Mouse (Mus musculus) heart, embryonic 13.5 days (tissue): ENCODE data around the gene Trpm5. TPM values are rescaled to one million over a fixed set of nuclear protein-coding genes. Genes with fewer than 3 reads are reported as not detected.

Experiments used
- ATAC-seq: fragments of 200-750 bp; cut with Nextera tagmentation; 2 replicates; pipeline ENCODE4 v1.8.0; 2017; ENCODE audit warnings: moderate TSS enrichment; ENCODE audit not compliant: insufficient number of reproducible peaks, low FRiP score, low TSS enrichment; ENCODE audit errors: extremely low read depth
- H3K27ac ChIP-seq: fragments of 300-500 bp; sonication (generic); replicated peaks from 2 replicates; pipeline ENCODE4 v1.5.1; 2015; ENCODE audit warnings: moderate library complexity, mild to moderate bottlenecking, inconsistent platforms
- H3K27me3 ChIP-seq: fragments of 300-500 bp; sonication (generic); replicated peaks from 2 replicates; pipeline ENCODE4 v1.6.1; 2015; ENCODE audit warnings: mild to moderate bottlenecking, inconsistent platforms
- H3K36me3 ChIP-seq: fragments of 300-500 bp; sonication (generic); 2 replicates; pipeline ENCODE4 v1.6.1; 2015; ENCODE audit warnings: mild to moderate bottlenecking, inconsistent platforms
- H3K4me1 ChIP-seq: fragments of 300-500 bp; sonication (generic); 2 replicates; pipeline ENCODE4 v1.6.1; 2015; ENCODE audit warnings: inconsistent platforms
- H3K4me2 ChIP-seq: fragments of 300-500 bp; sonication (generic); 2 replicates; pipeline ENCODE4 v1.6.1; 2015; ENCODE audit warnings: inconsistent platforms, mild to moderate bottlenecking, moderate library complexity
- H3K4me3 ChIP-seq: fragments of 300-500 bp; sonication (generic); 2 replicates; pipeline ENCODE4 v1.5.1; 2015; ENCODE audit warnings: moderate library complexity, mild to moderate bottlenecking, inconsistent platforms
- H3K9ac ChIP-seq: fragments of 300-500 bp; sonication (generic); 2 replicates; pipeline ENCODE4 v1.6.1; 2015; ENCODE audit warnings: inconsistent platforms, mild to moderate bottlenecking, moderate library complexity
- H3K9me3 ChIP-seq: fragments of 300-500 bp; sonication (generic); 2 replicates; pipeline ENCODE4 v1.6.1; 2016; ENCODE audit warnings: inconsistent platforms
- WGBS: fragments of 180-500 bp; shearing (Covaris S2); methylation state at CpG from one replicate; pipeline ENCODE4 v1.1.7; 2015; ENCODE audit warnings: mixed read lengths; 5-methylcytosine and 5-hydroxymethylcytosine counted together
- polyA plus RNA-seq: library from polyadenylated mRNA; unstranded; fragments of >200 nt; fragmentation: Nextera tagmentation; extraction: Ambion mirVana; gene quantifications from 2 replicates; pipeline ENCODE4 v1.2.1, GENCODE M21; 2015

The Trpm5 gene
- polyA plus RNA-seq, 1 experiment from 2014 or later: 4.4 TPM

GRCm38 (mm10) chr7:143070506-143071070, 23.9 kb downstream of the Trpm5 start:
- no peaks in the 10 kb centered on the region for H3K27me3 ChIP-seq
- peak overlapping the region; percentile 90 for H3K27ac ChIP-seq
- no peak for ATAC-seq
- H3K4me1 ChIP-seq: peaks cover 26% of the 10 kb centered on the region
- H3K36me3 ChIP-seq: peaks cover 42% of the 10 kb centered on the region
- peak overlapping the region; percentile 96 for H3K9ac ChIP-seq
- H3K4me3 ChIP-seq: peak overlapping the region; percentile 84
- H3K9me3 ChIP-seq: no peaks in the 10 kb centered on the region
- peak overlapping the region; percentile 98 for H3K4me2 ChIP-seq
- WGBS: 85% methylated on average over 10 of the region's 10 CpGs

- Histone ChIP-seq H3K27me3 (no peaks in the 10 kb centered on the region), H3K4me2 (peak overlapping the region; percentile 98), H3K9ac (peak overlapping the region; percentile 96), H3K4me1 (peaks cover 26% of the 10 kb centered on the region), H3K27ac (peak overlapping the region; percentile 90), H3K36me3 (peaks cover 49% of the 10 kb centered on the region), H3K4me3 (peak overlapping the region; percentile 84), H3K9me3 (no peaks in the 10 kb centered on the region)
- 10% methylated on average over 30 of the region's 30 CpGs for WGBS
- ATAC-seq: no peak
Observed at GRCm38 (mm10) chr7:143069751-143070400, 24.6 kb downstream of the Trpm5 start.

- H3K27me3 ChIP-seq: no peaks in the 10 kb centered on the region
- H3K9ac ChIP-seq: peak within 1 kb of the TSS; percentile 96
- ATAC-seq: peak; percentile 93
- WGBS: under 1% methylated on average over 51 of the region's 51 CpGs
- H3K4me2 ChIP-seq: peak within 1 kb of the TSS; percentile 98
- peaks cover 26% of the 10 kb centered on the region for H3K4me1 ChIP-seq
- peaks cover 58% of the 10 kb centered on the region for H3K36me3 ChIP-seq
- no peaks in the 10 kb centered on the region for H3K9me3 ChIP-seq
- H3K27ac ChIP-seq: peak within 1 kb of the TSS; percentile 90
- peak within 1 kb of the TSS; percentile 84 for H3K4me3 ChIP-seq
Observed at GRCm38 (mm10) chr7:143068882-143069591, 25.4 kb downstream of the Trpm5 start, which contains the start of gene Tssc4. Gene Tssc4, plus strand, starts transcription at chr7:143069249.

GRCm38 (mm10) chr7:143068316-143068881, 26.0 kb downstream of the Trpm5 start:
- peaks cover 64% of the 10 kb centered on the region for H3K36me3 ChIP-seq

GRCm38 (mm10) chr7:143067897-143068296, 26.5 kb downstream of the Trpm5 start:
- Histone ChIP-seq H3K4me1 (peaks cover 26% of the 10 kb centered on the region), H3K4me3 (no peak overlapping the region), H3K27me3 (no peaks in the 10 kb centered on the region), H3K4me2 (peak overlapping the region; percentile 98; the same call in 1 of the 2 replicates), H3K36me3 (peaks cover 69% of the 10 kb centered on the region), H3K9ac (peak overlapping the region; percentile 55; the same call in 1 of the 2 replicates), H3K9me3 (no peaks in the 10 kb centered on the region), H3K27ac (peak overlapping the region; percentile 90)
- 88% methylated on average over 3 of the region's 3 CpGs for WGBS
- no peak for ATAC-seq

More at GRCm38 (mm10) chr7:143068316-143068881, 26.0 kb downstream of the Trpm5 start:
- ATAC-seq: no peak
- H3K9ac ChIP-seq: peak overlapping the region; percentile 55
- H3K4me3 ChIP-seq: peak overlapping the region; percentile 84
- WGBS: 49% methylated on average over 13 of the region's 13 CpGs
- no peaks in the 10 kb centered on the region for H3K27me3 ChIP-seq
- H3K4me2 ChIP-seq: peak overlapping the region; percentile 98
- no peaks in the 10 kb centered on the region for H3K9me3 ChIP-seq
- peaks cover 26% of the 10 kb centered on the region for H3K4me1 ChIP-seq
- peak overlapping the region; percentile 90 for H3K27ac ChIP-seq

GRCm38 (mm10) chr7:143067469-143067868, 27.0 kb downstream of the Trpm5 start:
- Histone ChIP-seq H3K27ac (peak overlapping the region; percentile 90; the same call in 1 of the 2 replicates), H3K9ac (0 out of 2 replicates have a peak overlapping the region, but pooled peaks have one; percentile 16), H3K27me3 (no peaks in the 10 kb centered on the region), H3K4me3 (no peak overlapping the region), H3K4me2 (no peak overlapping the region), H3K9me3 (no peaks in the 10 kb centered on the region), H3K4me1 (peaks cover 28% of the 10 kb centered on the region), H3K36me3 (peaks cover 74% of the 10 kb centered on the region)
- WGBS: 77% methylated on average over 2 of the region's 2 CpGs
- ATAC-seq: no peak

GRCm38 (mm10) chr7:143065692-143066091, 28.8 kb downstream of the Trpm5 start:
- Histone ChIP-seq H3K4me3 (no peak overlapping the region), H3K36me3 (peaks cover 82% of the 10 kb centered on the region), H3K4me1 (peaks cover 33% of the 10 kb centered on the region), H3K9me3 (no peaks in the 10 kb centered on the region), H3K27me3 (no peaks in the 10 kb centered on the region), H3K4me2 (no peak overlapping the region), H3K9ac (no peak overlapping the region), H3K27ac (no peak overlapping the region)
- no peak for ATAC-seq
- WGBS: 95% methylated on average over 2 of the region's 2 CpGs

- Histone ChIP-seq H3K36me3 (peaks cover 88% of the 10 kb centered on the region), H3K27ac (no peak overlapping the region), H3K9ac (no peak overlapping the region), H3K4me2 (no peak overlapping the region), H3K27me3 (no peaks in the 10 kb centered on the region), H3K4me1 (peaks cover 37% of the 10 kb centered on the region), H3K9me3 (no peaks in the 10 kb centered on the region), H3K4me3 (no peak overlapping the region)
- ATAC-seq: no peak
- 72% methylated on average over 6 of the region's 6 CpGs for WGBS
Observed at GRCm38 (mm10) chr7:143064226-143064625, 30.2 kb downstream of the Trpm5 start.

- no peak overlapping the region for H3K4me3 ChIP-seq
- H3K36me3 ChIP-seq: peaks cover 87% of the 10 kb centered on the region
- no peak overlapping the region for H3K4me2 ChIP-seq
- H3K9ac ChIP-seq: no peak overlapping the region
- H3K27me3 ChIP-seq: no peaks in the 10 kb centered on the region
- no peaks in the 10 kb centered on the region for H3K9me3 ChIP-seq
- ATAC-seq: no peak
- H3K4me1 ChIP-seq: peaks cover 42% of the 10 kb centered on the region
- 0 out of 2 replicates have a peak overlapping the region, but pooled peaks have one; percentile 12 for H3K27ac ChIP-seq
- 58% methylated on average over 2 of the region's 2 CpGs for WGBS
Observed at GRCm38 (mm10) chr7:143062704-143063103, 31.7 kb downstream of the Trpm5 start.

GRCm38 (mm10) chr7:143059202-143059870, 35.1 kb downstream of the Trpm5 start:
- Histone ChIP-seq H3K36me3 (peaks cover 81% of the 10 kb centered on the region), H3K9me3 (no peaks in the 10 kb centered on the region), H3K27me3 (no peaks in the 10 kb centered on the region), H3K4me3 (no peak overlapping the region), H3K27ac (peak overlapping the region; percentile 98), H3K9ac (peak overlapping the region; percentile 74), H3K4me2 (peak overlapping the region; percentile 98), H3K4me1 (peaks cover 75% of the 10 kb centered on the region)
- no peak for ATAC-seq
- 63% methylated on average over 5 of the region's 5 CpGs for WGBS
